Mouse (Mus musculus): ENCODE data around the gene Mindy4.

GRCm38 (mm10) chr6:55356017-55356703 is 153.0 kb downstream of the Mindy4 start:
- TF ChIP-seq JUND (IDR thresholded peaks at IDR 0.05; ENCODE audit: low read depth, low read length) (no peak), CTCF (IDR thresholded peaks at IDR 0.05 in 2 of 3, conservative IDR thresholded peaks at IDR 0.05 in 1 of 3; ENCODE audit: control insufficient read depth in 1 of 3, insufficient read depth in 1 of 3, low read depth in 2 of 3, low read length in 3 of 3, poor library complexity in 1 of 3, severe bottlenecking in 1 of 3) (no peak), ZNF384 (IDR thresholded peaks at IDR 0.05; ENCODE audit: low read depth, low read length) (no peak), SIN3A (IDR thresholded peaks at IDR 0.05; ENCODE audit: low read length) (0 out of 2 replicates have a peak, but pooled peaks have one; percentile 28), TCF12 (IDR thresholded peaks at IDR 0.05; ENCODE audit: low read depth, low read length) (peak; percentile 42; the same call in 1 of the 2 replicates), NRF1 (IDR thresholded peaks at IDR 0.05; ENCODE audit: insufficient read depth, low read depth, low read length, poor library complexity, severe bottlenecking) (no peak)

All from MEL (cell line).